Mouse (Mus musculus) MEL-GATA-1-ER (cell line): ENCODE results near the gene Maml3.

Source experiments
- DNase-seq: peaks from one replicate; pipeline ENCODE4 v3.0.0-alpha.2; 2012; ENCODE audit warnings: low read depth; ENCODE audit errors: extremely low read depth

The Maml3 gene

GRCm38 (mm10) chr3:52006721-52007330 is 98.0 kb downstream of the Maml3 start:
- no peak for DNase-seq

- no peak for DNase-seq
Observed at GRCm38 (mm10) chr3:52003663-52004062, 101.2 kb downstream of the Maml3 start.

GRCm38 (mm10) chr3:52001518-52001895 is 103.4 kb downstream of the Maml3 start:
- DNase-seq, result no peak

- no peak for DNase-seq
Observed at GRCm38 (mm10) chr3:52000871-52001517, 103.9 kb downstream of the Maml3 start.

- no peak for DNase-seq
Observed at GRCm38 (mm10) chr3:51999671-52000437, 105.0 kb downstream of the Maml3 start.

GRCm38 (mm10) chr3:51998511-51999399 is 106.1 kb downstream of the Maml3 start:
- DNase-seq, result peak; percentile 54

GRCm38 (mm10) chr3:51997616-51998015 is 107.3 kb downstream of the Maml3 start:
- no peak for DNase-seq

GRCm38 (mm10) chr3:51986507-51986906 is 118.4 kb downstream of the Maml3 start:
- no peak for DNase-seq

- no peak for DNase-seq
Observed at GRCm38 (mm10) chr3:51981496-51981895, 123.4 kb downstream of the Maml3 start.

- DNase-seq, result no peak
Observed at GRCm38 (mm10) chr3:51977654-51978352, 127.1 kb downstream of the Maml3 start.

- no peak for DNase-seq
Observed at GRCm38 (mm10) chr3:51974601-51975000, 130.3 kb downstream of the Maml3 start.

- peak; percentile 8 for DNase-seq
Observed at GRCm38 (mm10) chr3:51974153-51974552, 130.7 kb downstream of the Maml3 start.

GRCm38 (mm10) chr3:51972576-51972975 is 132.3 kb downstream of the Maml3 start:
- no peak for DNase-seq

GRCm38 (mm10) chr3:51970489-51970888 is 134.4 kb downstream of the Maml3 start:
- no peak for DNase-seq

- DNase-seq, result no peak
Observed at GRCm38 (mm10) chr3:51969451-51969850, 135.4 kb downstream of the Maml3 start.

GRCm38 (mm10) chr3:51965841-51966240 is 139.0 kb downstream of the Maml3 start:
- no peak for DNase-seq

- no peak for DNase-seq
Observed at GRCm38 (mm10) chr3:51965436-51965835, 139.4 kb downstream of the Maml3 start.

GRCm38 (mm10) chr3:51965008-51965407 is 139.9 kb downstream of the Maml3 start:
- no peak for DNase-seq

- DNase-seq, result no peak
Observed at GRCm38 (mm10) chr3:51963891-51964593, 140.8 kb downstream of the Maml3 start.

- no peak for DNase-seq
Observed at GRCm38 (mm10) chr3:51963151-51963791, 141.6 kb downstream of the Maml3 start.
